In genomic region chr12:97978178-97978651, GRCm38 (mm10) we compare ENCODE assay signal across 14 mouse cellular contexts.
DNase-seq lines count a peak whose midpoint lies in the region; ATAC-seq and TF ChIP-seq lines count a peak whose summit lies in the region.
"Had no signal": no experiment of that assay in that cellular context is flagged by ENCODE, and none has a peak within 500 bp of the region (broad histone marks: within the 10 kb centered on the region; RNA-seq: fewer than 3 reads in every experiment).

No protein-coding gene starts in this region.

- H3K27ac ChIP-seq in heart, embryonic 11.5 days (ENCODE audit: low read depth, low read length): no peak overlapping the region
- peak overlapping the region; percentile 63 for H3K27ac ChIP-seq in forebrain, embryonic 13.5 days
- no peak overlapping the region for H3K27ac ChIP-seq in midbrain, embryonic 15.5 days
- H3K27ac ChIP-seq in thymus, adult 2 months (ENCODE audit: control insufficient read depth, insufficient read depth, low read length): no peak overlapping the region
- H3K27ac ChIP-seq: heart, embryonic 15.5 days; kidney, embryonic 15.5 days; layer of hippocampus, adult 2 months; lung, embryonic 15.5 days had no signal

- H3K9me3 ChIP-seq in heart, embryonic 11.5 days (replicated peaks; ENCODE audit: control insufficient read depth, low read length): no peaks in the 10 kb centered on the region
- H3K9me3 ChIP-seq in forebrain, embryonic 13.5 days (replicated peaks): no peaks in the 10 kb centered on the region
- no peaks in the 10 kb centered on the region for H3K9me3 ChIP-seq in midbrain, embryonic 15.5 days
- H3K9me3 ChIP-seq: heart, embryonic 15.5 days; kidney, embryonic 15.5 days; lung, embryonic 15.5 days had no signal

- H3K4me1 ChIP-seq in heart, embryonic 11.5 days (ENCODE audit: control insufficient read depth, insufficient read depth, low read length): no peaks in the 10 kb centered on the region
- peaks cover 16% of the 10 kb centered on the region for H3K4me1 ChIP-seq in forebrain, embryonic 13.5 days
- H3K4me1 ChIP-seq in midbrain, embryonic 15.5 days: peaks cover 9% of the 10 kb centered on the region
- no peaks in the 10 kb centered on the region for H3K4me1 ChIP-seq in thymus, adult 2 months (replicated peaks; ENCODE audit: control insufficient read depth, insufficient read depth, low read length)
- H3K4me1 ChIP-seq: heart, embryonic 15.5 days; kidney, embryonic 15.5 days; lung, embryonic 15.5 days; megakaryocyte, embryonic 14.5 days had no signal

- TF ChIP-seq POLR2A in brain, embryonic 14.5 days (IDR thresholded peaks at IDR 0.05; ENCODE audit: borderline replicate concordance, extremely low read depth, insufficient read depth, insufficient read length, poor library complexity, severe bottlenecking): no peak
- no peak for TF ChIP-seq POLR2A in thymus, adult 2 months (IDR thresholded peaks at IDR 0.05; ENCODE audit: control insufficient read depth, extremely low read depth, insufficient read depth, low read length, poor library complexity)

- no peaks in the 10 kb centered on the region for H3K36me3 ChIP-seq in heart, embryonic 11.5 days (ENCODE audit: control insufficient read depth, insufficient read depth, low read length)
- no peaks in the 10 kb centered on the region for H3K36me3 ChIP-seq in forebrain, embryonic 13.5 days (ENCODE audit: poor library complexity, severe bottlenecking)
- no peaks in the 10 kb centered on the region for H3K36me3 ChIP-seq in midbrain, embryonic 15.5 days (replicated peaks)
- no peaks in the 10 kb centered on the region for H3K36me3 ChIP-seq in thymus, adult 2 months (ENCODE audit: control insufficient read depth, insufficient read depth, low read length)
- H3K36me3 ChIP-seq: heart, embryonic 15.5 days; kidney, embryonic 15.5 days; lung, embryonic 15.5 days had no signal

- H3K4me3 ChIP-seq in heart, embryonic 11.5 days (ENCODE audit: low read depth, low read length): no peak overlapping the region
- no peak overlapping the region for H3K4me3 ChIP-seq in forebrain, embryonic 13.5 days
- no peak overlapping the region for H3K4me3 ChIP-seq in midbrain, embryonic 15.5 days
- no peak overlapping the region for H3K4me3 ChIP-seq in thymus, adult 2 months (ENCODE audit: control insufficient read depth, insufficient read depth, low read length)
- H3K4me3 ChIP-seq: heart, embryonic 15.5 days; kidney, embryonic 15.5 days; layer of hippocampus, adult 2 months; lung, embryonic 15.5 days; megakaryocyte, embryonic 14.5 days had no signal

- H3K27me3 ChIP-seq in heart, embryonic 11.5 days (ENCODE audit: control insufficient read depth, insufficient read depth, low read length): no peaks in the 10 kb centered on the region
- no peaks in the 10 kb centered on the region for H3K27me3 ChIP-seq in forebrain, embryonic 13.5 days
- no peaks in the 10 kb centered on the region for H3K27me3 ChIP-seq in midbrain, embryonic 15.5 days (replicated peaks)
- no peaks in the 10 kb centered on the region for H3K27me3 ChIP-seq in thymus, adult 2 months (ENCODE audit: control insufficient read depth, insufficient read depth, low read length)
- H3K27me3 ChIP-seq: heart, embryonic 15.5 days; kidney, embryonic 15.5 days; lung, embryonic 15.5 days; megakaryocyte, embryonic 14.5 days had no signal

- ATAC-seq in heart, embryonic 11.5 days (replicated peaks; ENCODE audit: insufficient number of reproducible peaks, low FRiP score, low TSS enrichment): no peak
- ATAC-seq in forebrain, embryonic 13.5 days: peak; percentile 90
- peak; percentile 72 for ATAC-seq in midbrain, embryonic 15.5 days (replicated peaks)
- ATAC-seq: CD4-positive, CD25-positive, alpha-beta regulatory T cell, adult 4 months; inflammation-experienced regulatory T-cells, adult 6 months had no signal

- no peak overlapping the region for H3K9ac ChIP-seq in heart, embryonic 11.5 days (ENCODE audit: low read depth, low read length)
- no peak overlapping the region for H3K9ac ChIP-seq in forebrain, embryonic 13.5 days
- H3K9ac ChIP-seq in midbrain, embryonic 15.5 days: no peak overlapping the region
- H3K9ac ChIP-seq: heart, embryonic 15.5 days; kidney, embryonic 15.5 days; lung, embryonic 15.5 days had no signal

- TF ChIP-seq CTCF in brain, embryonic 14.5 days (IDR thresholded peaks at IDR 0.05; ENCODE audit: borderline replicate concordance, extremely low read depth, insufficient read depth, insufficient read length): no peak
- TF ChIP-seq CTCF in thymus, adult 2 months (IDR thresholded peaks at IDR 0.05; ENCODE audit: borderline replicate concordance, control insufficient read depth, extremely low read depth, insufficient read depth, low read length, poor library complexity): no peak

- peak; percentile 30 for DNase-seq in heart, adult 11 months
- DNase-seq in brain, embryonic 14.5 days (ENCODE audit: low read depth): peak; percentile 91
- DNase-seq in layer of hippocampus, postnatal 10 days (ENCODE audit: low spot score in 2 of 2): no peak
- no peak for DNase-seq in thymus, adult 2 months

- H3K4me2 ChIP-seq in heart, embryonic 11.5 days: no peak overlapping the region
- H3K4me2 ChIP-seq in forebrain, embryonic 13.5 days: 0 out of 2 replicates have a peak overlapping the region, but pooled peaks have one; percentile 2
- no peak overlapping the region for H3K4me2 ChIP-seq in midbrain, embryonic 15.5 days
- H3K4me2 ChIP-seq: heart, embryonic 15.5 days; kidney, embryonic 15.5 days; lung, embryonic 15.5 days had no signal

- WGBS in heart, embryonic 11.5 days (ENCODE audit: insufficient replicate concordance): 84% methylated on average over 8 of the region's 8 CpGs
- 25% methylated on average over 8 of the region's 8 CpGs for WGBS in forebrain, embryonic 13.5 days
- WGBS in midbrain, embryonic 15.5 days: 30% methylated on average over 8 of the region's 8 CpGs
- WGBS in thymus, adult 2 months: 86% methylated on average over 8 of the region's 8 CpGs

Comparison
In these comparisons a context has a peak if more than half of its experiments do, and no peak if none do; other contexts are left out.
1. DNase-seq: peak in heart, adult 11 months (single experiment) and brain, embryonic 14.5 days (single experiment); none in layer of hippocampus, postnatal 10 days (0 of 2) and thymus, adult 2 months (single experiment).